Mouse (Mus musculus) kidney, postnatal 14 days (tissue): Measurements from ENCODE around the gene Itgb1.
A peak's percentile ranks its signal among the peaks of the same experiment; 100 is the strongest.

Experiments
- DNase-seq: peaks from one replicate; pipeline ENCODE4 v3.0.0; 2022; ENCODE audit warnings: mixed read lengths

The Itgb1 gene

GRCm38 (mm10) chr8:128684609-128685506 lies 596 bp upstream of the Itgb1 start:
- no peak for DNase-seq

GRCm38 (mm10) chr8:128686429-128686990 lies 1.1 kb downstream of the Itgb1 start:
- no peak for DNase-seq

- no peak for DNase-seq
Observed at GRCm38 (mm10) chr8:128688679-128689078, 3.2 kb downstream of the Itgb1 start.

GRCm38 (mm10) chr8:128690056-128690455 lies 4.6 kb downstream of the Itgb1 start:
- no peak for DNase-seq

GRCm38 (mm10) chr8:128696701-128697397 lies 11.4 kb downstream of the Itgb1 start:
- DNase-seq: no peak

- DNase-seq: no peak
Observed at GRCm38 (mm10) chr8:128697945-128698344, 12.5 kb downstream of the Itgb1 start.

GRCm38 (mm10) chr8:128704376-128704775 lies 18.9 kb downstream of the Itgb1 start:
- DNase-seq: no peak

GRCm38 (mm10) chr8:128704836-128705235 lies 19.4 kb downstream of the Itgb1 start:
- DNase-seq: no peak

GRCm38 (mm10) chr8:128709261-128709660 lies 23.8 kb downstream of the Itgb1 start:
- DNase-seq: peak; percentile 82

GRCm38 (mm10) chr8:128716184-128716583 lies 30.7 kb downstream of the Itgb1 start:
- DNase-seq: no peak

- DNase-seq: peak; percentile 56
Observed at GRCm38 (mm10) chr8:128724819-128725218, 39.4 kb downstream of the Itgb1 start.

GRCm38 (mm10) chr8:128727213-128727612 lies 41.8 kb downstream of the Itgb1 start:
- DNase-seq: no peak

- no peak for DNase-seq
Observed at GRCm38 (mm10) chr8:128732254-128732653, 46.8 kb downstream of the Itgb1 start.

GRCm38 (mm10) chr8:128734118-128734517 lies 48.7 kb downstream of the Itgb1 start:
- DNase-seq: no peak

GRCm38 (mm10) chr8:128735692-128736091 lies 50.2 kb downstream of the Itgb1 start:
- DNase-seq: no peak
